Comparison of ENCODE assay signal across 14 mouse cellular contexts in genomic region chr2:30136458-30136857, GRCm38 (mm10).
"Had no signal": no experiment of that assay in that cellular context is flagged by ENCODE, and none has a peak within 500 bp of the region (broad histone marks: within the 10 kb centered on the region; RNA-seq: fewer than 3 reads in every experiment).

No protein-coding gene starts in this region.

- H3K27me3 ChIP-seq: midbrain, embryonic 15.5 days; neural tube, embryonic 12.5 days had no signal

- H3K27ac ChIP-seq: kidney, postnatal 0 days; layer of hippocampus, adult 2 months; liver, embryonic 14.5 days; midbrain, embryonic 10.5 days; midbrain, embryonic 15.5 days; neural tube, embryonic 12.5 days had no signal

- H3K4me3 ChIP-seq: layer of hippocampus, adult 2 months; midbrain, embryonic 10.5 days; midbrain, embryonic 15.5 days; neural tube, embryonic 12.5 days had no signal

- H3K9ac ChIP-seq: liver, embryonic 14.5 days; lung, embryonic 14.5 days; midbrain, embryonic 15.5 days; neural tube, embryonic 12.5 days had no signal

- H3K4me2 ChIP-seq: lung, embryonic 14.5 days; midbrain, embryonic 15.5 days; neural tube, embryonic 12.5 days had no signal

- ATAC-seq: midbrain, embryonic 15.5 days had no signal

- H3K9me3 ChIP-seq: midbrain, embryonic 10.5 days; midbrain, embryonic 15.5 days; neural tube, embryonic 12.5 days had no signal

- DNase-seq: lung, embryonic 14.5 days; lung, postnatal 10 days; lung, postnatal 4 days; retina, postnatal 1 day; right cerebral cortex, postnatal 4 days; spleen, adult 18-20 months; thymus, adult 18-20 months; thymus, postnatal 14 days had no signal
